Mouse (Mus musculus): ENCODE results near the gene Gm37419. TPM values are rescaled to one million over a fixed set of nuclear protein-coding genes. Genes with fewer than 3 reads are reported as not detected.

Gm37419 gene
- polyA plus RNA-seq (2015; fragmentation: Nextera tagmentation; extraction: Ambion mirVana): not detected in 2 replicates

- Histone ChIP-seq H3K4me1 (replicated peaks) (peaks cover 8% of the 10 kb centered on the region), H3K9me3 (no peaks in the 10 kb centered on the region), H3K27ac (peak within 1 kb of the TSS; percentile 94), H3K4me3 (replicated peaks) (peak within 1 kb of the TSS; percentile 77), H3K4me2 (replicated peaks) (peak within 1 kb of the TSS; percentile 90), H3K36me3 (no peaks in the 10 kb centered on the region), H3K9ac (peak within 1 kb of the TSS; percentile 88), H3K27me3 (replicated peaks) (no peaks in the 10 kb centered on the region)
- under 1% methylated on average over 68 of the region's 68 CpGs for WGBS
- peak; percentile 84 for ATAC-seq
Measured at GRCm38 (mm10) chr16:23988466-23989208, at the start of gene Gm37419, which contains the start of gene Bcl6. Gene Gm37419 (plus strand): TSS chr16:23988482. Gene Bcl6 (minus strand): TSS chr16:23988852.

- ATAC-seq: no peak
- no peaks in the 10 kb centered on the region for H3K27me3 ChIP-seq (replicated peaks)
- H3K4me3 ChIP-seq (replicated peaks): no peak overlapping the region
- H3K9ac ChIP-seq: no peak overlapping the region
- WGBS: 31% methylated on average over 3 of the region's 3 CpGs
- no peaks in the 10 kb centered on the region for H3K4me1 ChIP-seq (replicated peaks)
- H3K4me2 ChIP-seq (replicated peaks): no peak overlapping the region
- no peaks in the 10 kb centered on the region for H3K36me3 ChIP-seq
- no peak overlapping the region for H3K27ac ChIP-seq
- no peaks in the 10 kb centered on the region for H3K9me3 ChIP-seq
Measured at GRCm38 (mm10) chr16:23944801-23945200, 43.5 kb upstream of the Gm37419 start.

GRCm38 (mm10) chr16:23947654-23948053 lies 40.6 kb upstream of the Gm37419 start:
- ATAC-seq: no peak
- H3K9me3 ChIP-seq: no peaks in the 10 kb centered on the region
- no peak overlapping the region for H3K27ac ChIP-seq
- WGBS: 88% methylated on average over 6 of the region's 6 CpGs
- no peaks in the 10 kb centered on the region for H3K27me3 ChIP-seq (replicated peaks)
- H3K4me1 ChIP-seq (replicated peaks): no peaks in the 10 kb centered on the region
- H3K4me2 ChIP-seq (replicated peaks): no peak overlapping the region
- H3K9ac ChIP-seq: no peak overlapping the region
- H3K36me3 ChIP-seq: no peaks in the 10 kb centered on the region
- H3K4me3 ChIP-seq (replicated peaks): no peak overlapping the region

- Histone ChIP-seq H3K27me3 (replicated peaks) (no peaks in the 10 kb centered on the region), H3K4me1 (replicated peaks) (no peaks in the 10 kb centered on the region), H3K4me3 (replicated peaks) (no peak overlapping the region), H3K27ac (no peak overlapping the region), H3K36me3 (no peaks in the 10 kb centered on the region), H3K4me2 (replicated peaks) (no peak overlapping the region), H3K9me3 (no peaks in the 10 kb centered on the region), H3K9ac (no peak overlapping the region)
- no peak for ATAC-seq
- WGBS: 81% methylated on average over 4 of the region's 4 CpGs
Measured at GRCm38 (mm10) chr16:23952101-23952727, 36.1 kb upstream of the Gm37419 start.

GRCm38 (mm10) chr16:23953189-23953958 lies 34.9 kb upstream of the Gm37419 start:
- ATAC-seq: no peak
- no peak overlapping the region for H3K4me2 ChIP-seq (replicated peaks)
- no peaks in the 10 kb centered on the region for H3K4me1 ChIP-seq (replicated peaks)
- H3K9me3 ChIP-seq: no peaks in the 10 kb centered on the region
- no peak overlapping the region for H3K27ac ChIP-seq
- H3K9ac ChIP-seq: no peak overlapping the region
- no peak overlapping the region for H3K4me3 ChIP-seq (replicated peaks)
- WGBS: 50% methylated on average over 11 of the region's 11 CpGs
- no peaks in the 10 kb centered on the region for H3K27me3 ChIP-seq (replicated peaks)
- H3K36me3 ChIP-seq: no peaks in the 10 kb centered on the region

GRCm38 (mm10) chr16:23953959-23954260 lies 34.4 kb upstream of the Gm37419 start:
- Histone ChIP-seq H3K27ac (no peak overlapping the region), H3K9me3 (no peaks in the 10 kb centered on the region), H3K36me3 (no peaks in the 10 kb centered on the region), H3K4me3 (replicated peaks) (no peak overlapping the region), H3K4me2 (replicated peaks) (no peak overlapping the region), H3K9ac (no peak overlapping the region), H3K27me3 (replicated peaks) (no peaks in the 10 kb centered on the region), H3K4me1 (replicated peaks) (no peaks in the 10 kb centered on the region)
- no peak for ATAC-seq
- WGBS: 9% methylated on average over 1 of the region's 1 CpGs

GRCm38 (mm10) chr16:23958938-23959337 lies 29.3 kb upstream of the Gm37419 start:
- no peaks in the 10 kb centered on the region for H3K36me3 ChIP-seq
- no peak overlapping the region for H3K4me2 ChIP-seq (replicated peaks)
- no peak overlapping the region for H3K9ac ChIP-seq
- no peak overlapping the region for H3K4me3 ChIP-seq (replicated peaks)
- H3K27ac ChIP-seq: no peak overlapping the region
- no peak for ATAC-seq
- no peaks in the 10 kb centered on the region for H3K4me1 ChIP-seq (replicated peaks)
- H3K9me3 ChIP-seq: no peaks in the 10 kb centered on the region
- H3K27me3 ChIP-seq (replicated peaks): no peaks in the 10 kb centered on the region

GRCm38 (mm10) chr16:23962401-23962800 lies 25.9 kb upstream of the Gm37419 start:
- no peaks in the 10 kb centered on the region for H3K9me3 ChIP-seq
- no peaks in the 10 kb centered on the region for H3K36me3 ChIP-seq
- no peaks in the 10 kb centered on the region for H3K4me1 ChIP-seq (replicated peaks)
- no peak overlapping the region for H3K4me3 ChIP-seq (replicated peaks)
- H3K27ac ChIP-seq: no peak overlapping the region
- no peak overlapping the region for H3K9ac ChIP-seq
- H3K4me2 ChIP-seq (replicated peaks): no peak overlapping the region
- no peaks in the 10 kb centered on the region for H3K27me3 ChIP-seq (replicated peaks)
- 78% methylated on average over 2 of the region's 2 CpGs for WGBS
- 0 out of 2 replicates have a peak, but pooled peaks have one; percentile 23 for ATAC-seq

- 79% methylated on average over 22 of the region's 22 CpGs for WGBS
Measured at GRCm38 (mm10) chr16:23963896-23964668, 24.2 kb upstream of the Gm37419 start.

GRCm38 (mm10) chr16:23964706-23965367 lies 23.4 kb upstream of the Gm37419 start:
- Histone ChIP-seq H3K27ac (no peak overlapping the region), H3K9me3 (no peaks in the 10 kb centered on the region), H3K27me3 (replicated peaks) (no peaks in the 10 kb centered on the region), H3K4me3 (replicated peaks) (no peak overlapping the region), H3K36me3 (peaks cover 4% of the 10 kb centered on the region; the same call in 1 of the 2 replicates), H3K9ac (no peak overlapping the region), H3K4me1 (replicated peaks) (no peaks in the 10 kb centered on the region; the same call in 1 of the 2 replicates), H3K4me2 (replicated peaks) (no peak overlapping the region)
- ATAC-seq: no peak
- WGBS: 85% methylated on average over 14 of the region's 14 CpGs

More at GRCm38 (mm10) chr16:23963896-23964668, 24.2 kb upstream of the Gm37419 start:
- Histone ChIP-seq H3K9ac (no peak overlapping the region), H3K4me3 (replicated peaks) (no peak overlapping the region), H3K4me1 (replicated peaks) (no peaks in the 10 kb centered on the region), H3K4me2 (replicated peaks) (no peak overlapping the region), H3K36me3 (peaks cover 4% of the 10 kb centered on the region; the same call in 1 of the 2 replicates), H3K27ac (no peak overlapping the region), H3K9me3 (no peaks in the 10 kb centered on the region), H3K27me3 (replicated peaks) (no peaks in the 10 kb centered on the region)
- no peak for ATAC-seq

GRCm38 (mm10) chr16:23966066-23966465 lies 22.2 kb upstream of the Gm37419 start:
- H3K4me1 ChIP-seq (replicated peaks): no peaks in the 10 kb centered on the region; the same call in 1 of the 2 replicates
- WGBS: 89% methylated on average over 14 of the region's 14 CpGs
- no peak overlapping the region for H3K4me2 ChIP-seq (replicated peaks)
- H3K36me3 ChIP-seq: peaks cover 4% of the 10 kb centered on the region; the same call in 1 of the 2 replicates
- no peaks in the 10 kb centered on the region for H3K27me3 ChIP-seq (replicated peaks)
- H3K9me3 ChIP-seq: no peaks in the 10 kb centered on the region
- no peak overlapping the region for H3K9ac ChIP-seq
- no peak overlapping the region for H3K4me3 ChIP-seq (replicated peaks)
- H3K27ac ChIP-seq: no peak overlapping the region
- no peak for ATAC-seq

All from intestine, embryonic 15.5 days (tissue).